In genomic region chr7:98490328-98490727, GRCm38 (mm10) we compare ENCODE assay signal across 9 mouse cellular contexts. TPM values are rescaled to one million over a fixed set of nuclear protein-coding genes. Genes with fewer than 3 reads are reported as not detected.
DNase-seq lines count a peak whose midpoint lies in the region; ATAC-seq and TF ChIP-seq lines count a peak whose summit lies in the region.
"Had no signal": no experiment of that assay in that cellular context is flagged by ENCODE, and none has a peak within 500 bp of the region (broad histone marks: within the 10 kb centered on the region; RNA-seq: fewer than 3 reads in every experiment).

No protein-coding gene starts in this region.

- peak overlapping the region; percentile 67 for H3K4me2 ChIP-seq in lung, postnatal 0 days (replicated peaks; ENCODE audit: low read depth, low read length)
- peak overlapping the region; percentile 78 for H3K4me2 ChIP-seq in forebrain, embryonic 15.5 days (replicated peaks)
- peak overlapping the region; percentile 81 for H3K4me2 ChIP-seq in limb, embryonic 13.5 days (replicated peaks)

- TF ChIP-seq POLR2A in olfactory bulb, adult 2 months (IDR thresholded peaks at IDR 0.05; ENCODE audit: insufficient read depth, low read depth, low read length): no peak

- peak; percentile 17; the same call in 1 of the 2 replicates for TF ChIP-seq CTCF in lung, postnatal 0 days (IDR thresholded peaks at IDR 0.05)
- TF ChIP-seq CTCF in olfactory bulb, adult 2 months (IDR thresholded peaks at IDR 0.05; ENCODE audit: insufficient read depth, low read depth, low read length): no peak

- 0 out of 2 replicates have a peak, but pooled peaks have one; percentile 23 for ATAC-seq in lung, postnatal 0 days
- ATAC-seq in forebrain, embryonic 15.5 days (replicated peaks): peak; percentile 17; the same call in 1 of the 2 replicates
- ATAC-seq in limb, embryonic 13.5 days (ENCODE audit: low FRiP score, low read depth): no peak

- H3K4me3 ChIP-seq in lung, postnatal 0 days (ENCODE audit: low read depth, low read length): peak overlapping the region; percentile 57
- peak overlapping the region; percentile 56 for H3K4me3 ChIP-seq in forebrain, embryonic 15.5 days
- H3K4me3 ChIP-seq in limb, embryonic 13.5 days: peak overlapping the region; percentile 49
- H3K4me3 ChIP-seq in olfactory bulb, adult 2 months (ENCODE audit: insufficient read depth, low read depth, low read length): peak overlapping the region; percentile 57

- peak overlapping the region; percentile 46; the same call in 1 of the 2 replicates for H3K9ac ChIP-seq in lung, postnatal 0 days (replicated peaks; ENCODE audit: low read depth)
- no peak overlapping the region for H3K9ac ChIP-seq in forebrain, embryonic 15.5 days (replicated peaks)
- H3K9ac ChIP-seq in limb, embryonic 13.5 days: peak overlapping the region; percentile 59; the same call in 1 of the 2 replicates

- H3K27ac ChIP-seq in lung, postnatal 0 days (ENCODE audit: low read length): 0 out of 2 replicates have a peak overlapping the region, but pooled peaks have one; percentile 5
- H3K27ac ChIP-seq in forebrain, embryonic 15.5 days (replicated peaks): no peak overlapping the region
- H3K27ac ChIP-seq in limb, embryonic 13.5 days: no peak overlapping the region
- H3K27ac ChIP-seq in olfactory bulb, adult 2 months (ENCODE audit: insufficient read depth, low read depth, low read length): no peak overlapping the region

- H3K36me3 ChIP-seq in lung, postnatal 0 days (ENCODE audit: insufficient read depth, low read length): no peaks in the 10 kb centered on the region
- no peaks in the 10 kb centered on the region for H3K36me3 ChIP-seq in forebrain, embryonic 15.5 days
- no peaks in the 10 kb centered on the region for H3K36me3 ChIP-seq in limb, embryonic 13.5 days

- H3K27me3 ChIP-seq in lung, postnatal 0 days (replicated peaks; ENCODE audit: insufficient read depth, low read length): no peaks in the 10 kb centered on the region
- H3K27me3 ChIP-seq in forebrain, embryonic 15.5 days: peaks cover 2% of the 10 kb centered on the region; the same call in 1 of the 2 replicates
- H3K27me3 ChIP-seq in limb, embryonic 13.5 days: peaks cover 23% of the 10 kb centered on the region; the same call in 1 of the 2 replicates

- no peak for DNase-seq in lung, postnatal 0 days (ENCODE audit: low spot score)
- no peak for DNase-seq in lung, postnatal 25 days (ENCODE audit: low spot score)
- no peak for DNase-seq in spleen, postnatal 14 days (ENCODE audit: low spot score in 2 of 2)
- DNase-seq in left cerebral cortex, adult 8-10 months (ENCODE audit: low spot score in 2 of 2): no peak
- DNase-seq in urinary bladder, postnatal 10 days (ENCODE audit: low spot score): no peak

- peaks cover 5% of the 10 kb centered on the region; the same call in 1 of the 2 replicates for H3K4me1 ChIP-seq in lung, postnatal 0 days (ENCODE audit: insufficient read depth, low read depth, low read length)
- peaks cover 9% of the 10 kb centered on the region for H3K4me1 ChIP-seq in forebrain, embryonic 15.5 days
- peaks cover 44% of the 10 kb centered on the region for H3K4me1 ChIP-seq in limb, embryonic 13.5 days
- H3K4me1 ChIP-seq in olfactory bulb, adult 2 months (ENCODE audit: control insufficient read depth, insufficient read depth, low read length): peaks cover 42% of the 10 kb centered on the region

- H3K9me3 ChIP-seq in lung, postnatal 0 days (ENCODE audit: low read length): no peaks in the 10 kb centered on the region
- H3K9me3 ChIP-seq in forebrain, embryonic 15.5 days: no peaks in the 10 kb centered on the region
- H3K9me3 ChIP-seq in limb, embryonic 13.5 days: no peaks in the 10 kb centered on the region

- 45% methylated on average over 4 of the region's 4 CpGs for WGBS in lung, postnatal 0 days
- 64% methylated on average over 4 of the region's 4 CpGs for WGBS in forebrain, embryonic 15.5 days
- WGBS in limb, embryonic 13.5 days: 54% methylated on average over 4 of the region's 4 CpGs
- 56% methylated on average over 4 of the region's 4 CpGs for WGBS in olfactory bulb, adult 2 months

- TF ChIP-seq EP300 in lung, postnatal 0 days (IDR thresholded peaks at IDR 0.05): no peak

RNA-seq across cellular contexts. Expression of gene Lrrc32, which starts 1.2 kb away (rescaled TPM):
- polyA plus RNA-seq in lung, postnatal 0 days (2015; fragmentation: Nextera tagmentation; extraction: Ambion mirVana): 5.7 and 6.4 TPM in 2 replicates
- polyA plus RNA-seq in forebrain, embryonic 15.5 days (2015; fragmentation: Nextera tagmentation; extraction: Ambion mirVana): 2.3 and 2.4 TPM in 2 replicates
- polyA plus RNA-seq in limb, embryonic 13.5 days (2015; fragmentation: Nextera tagmentation; extraction: Ambion mirVana): 5.8 and 7.0 TPM in 2 replicates
- not detected in 2 replicates for polyA plus RNA-seq in olfactory bulb, adult 2 months (2012; ENCODE audit: insufficient read depth, insufficient read length, low replicate concordance, missing spikeins)
- 1 to 10 TPM; 4.1 to 6.4 (median 4.7) TPM for total RNA-seq in left cerebral cortex, adult 8-10 months (2022)

RNA-seq across cellular contexts. Expression of gene Gucy2d, which starts 50.1 kb away (rescaled TPM):
- polyA plus RNA-seq in lung, postnatal 0 days (2015; fragmentation: Nextera tagmentation; extraction: Ambion mirVana): not detected in 2 replicates
- not detected in 2 replicates for polyA plus RNA-seq in forebrain, embryonic 15.5 days (2015; fragmentation: Nextera tagmentation; extraction: Ambion mirVana)
- not detected in 2 replicates for polyA plus RNA-seq in limb, embryonic 13.5 days (2015; fragmentation: Nextera tagmentation; extraction: Ambion mirVana)
- not detected in 2 replicates for polyA plus RNA-seq in olfactory bulb, adult 2 months (2012; ENCODE audit: insufficient read depth, insufficient read length, low replicate concordance, missing spikeins)
- under 1 TPM in 2 of 4 experiments, not detected in 2; 0.38 to 0.39 TPM for total RNA-seq in left cerebral cortex, adult 8-10 months (2022)
- total RNA-seq: adrenal gland, adult 18-20 months had no signal
